Mouse (Mus musculus): ENCODE results near the gene Nacc2.

DNA sequence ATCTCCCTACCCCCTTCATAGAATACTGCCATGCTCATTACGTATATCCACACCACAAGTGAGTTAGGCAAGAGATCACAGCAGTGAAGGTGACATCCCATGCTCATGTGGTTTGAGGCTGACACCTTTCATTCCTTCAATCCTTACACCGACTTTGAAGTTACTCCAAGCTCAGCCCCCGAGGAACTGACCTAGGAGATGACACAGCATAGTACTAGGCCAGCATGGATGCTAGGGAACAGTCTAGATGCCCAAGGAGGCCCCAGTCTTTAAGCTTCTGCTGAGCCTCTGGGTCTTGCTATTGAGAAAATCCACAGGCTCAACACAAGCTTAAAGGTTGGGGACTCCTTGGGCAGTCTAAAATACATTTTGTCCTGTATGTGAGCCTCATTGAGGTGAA is 103.1 kb downstream of the Nacc2 start:
- TF ChIP-seq CTCF (IDR thresholded peaks at IDR 0.05; ENCODE audit: extremely low read depth, insufficient read depth, insufficient read length, insufficient replicate concordance) (no peak), POLR2A (IDR thresholded peaks at IDR 0.05; ENCODE audit: low read depth, low read length) (no peak)

All from spleen, adult 2 months (tissue).